In genomic region chr11:118091002-118091670, GRCm38 (mm10) we compare ENCODE assay signal across 12 mouse cellular contexts. TPM values are rescaled to one million over a fixed set of nuclear protein-coding genes. Genes with fewer than 3 reads are reported as not detected.
A peak's percentile ranks its signal among the peaks of the same experiment; 100 is the strongest.
DNase-seq lines count a peak whose midpoint lies in the region; ATAC-seq and TF ChIP-seq lines count a peak whose summit lies in the region.
"Had no signal": no experiment of that assay in that cellular context is flagged by ENCODE, and none has a peak within 500 bp of the region (broad histone marks: within the 10 kb centered on the region; RNA-seq: fewer than 3 reads in every experiment).

No protein-coding gene starts in this region.

- H3K27me3 ChIP-seq in CH12.LX (replicated peaks), result peaks cover 82% of the 10 kb centered on the region
- H3K27me3 ChIP-seq in liver, postnatal 0 days (ENCODE audit: insufficient read depth, low read length), result no peaks in the 10 kb centered on the region
- no peaks in the 10 kb centered on the region for H3K27me3 ChIP-seq in forebrain, embryonic 11.5 days (ENCODE audit: control insufficient read depth, insufficient read depth, low read length)
- H3K27me3 ChIP-seq: neural tube, embryonic 13.5 days had no signal

- H3K79me2 ChIP-seq in CH12.LX (replicated peaks; ENCODE audit: control insufficient read depth, extremely low read depth, insufficient read depth, poor library complexity, severe bottlenecking), result no peaks in the 10 kb centered on the region

- dilution Hi-C loops in CH12.LX (cut with MboI; ENCODE audit: extremely low pct_ligation_motif_present, extremely low pct_unique_long_range_greater_than_20kb, low sequenced_read_pairs), result no loop called here

- H3K4me2 ChIP-seq in CH12.LX (ENCODE audit: insufficient read depth, low read depth, poor library complexity, severe bottlenecking), result no peak overlapping the region
- no peak overlapping the region for H3K4me2 ChIP-seq in liver, postnatal 0 days (ENCODE audit: low read depth, low read length)
- no peak overlapping the region for H3K4me2 ChIP-seq in forebrain, embryonic 11.5 days (ENCODE audit: low read depth, low read length, severe bottlenecking)
- H3K4me2 ChIP-seq: heart, embryonic 12.5 days; neural tube, embryonic 13.5 days had no signal

- H3K4me1 ChIP-seq in lung, adult 2 months (ENCODE audit: control insufficient read depth, insufficient read depth, low read length), result no peaks in the 10 kb centered on the region
- H3K4me1 ChIP-seq in CH12.LX (ENCODE audit: control insufficient read depth in 1 of 2, insufficient read depth in 2 of 2), result no peaks in the 10 kb centered on the region
- no peaks in the 10 kb centered on the region for H3K4me1 ChIP-seq in liver, postnatal 0 days (ENCODE audit: insufficient read depth)
- H3K4me1 ChIP-seq in forebrain, embryonic 11.5 days (replicated peaks; ENCODE audit: control insufficient read depth, insufficient read depth, low read length), result no peaks in the 10 kb centered on the region
- H3K4me1 ChIP-seq: heart, embryonic 12.5 days; neural tube, embryonic 13.5 days had no signal

- H3K27ac ChIP-seq in CH12.LX (ENCODE audit: insufficient read depth, low read depth), result no peak overlapping the region
- H3K27ac ChIP-seq in liver, postnatal 0 days (ENCODE audit: low read depth), result no peak overlapping the region
- no peak overlapping the region for H3K27ac ChIP-seq in forebrain, embryonic 11.5 days (ENCODE audit: low read depth, low read length)
- H3K27ac ChIP-seq: neural tube, embryonic 13.5 days had no signal

- no peaks in the 10 kb centered on the region for H3K36me3 ChIP-seq in CH12.LX (replicated peaks in 1 of 2; ENCODE audit: control insufficient read depth in 1 of 2, insufficient read depth in 1 of 2, low read length in 1 of 2)
- peaks cover 3% of the 10 kb centered on the region; the same call in 1 of the 2 replicates for H3K36me3 ChIP-seq in liver, postnatal 0 days (replicated peaks; ENCODE audit: insufficient read depth, low read length)
- H3K36me3 ChIP-seq in forebrain, embryonic 11.5 days (ENCODE audit: control insufficient read depth, insufficient read depth, low read length), result no peaks in the 10 kb centered on the region
- H3K36me3 ChIP-seq: heart, embryonic 12.5 days; neural tube, embryonic 13.5 days had no signal

- in situ Hi-C loops in CH12.LX (cut with MboI; ENCODE audit: low pct_ligation_motif_present, low pct_unique_long_range_greater_than_20kb, low sequenced_read_pairs), result loop anchor here (5.0 kb wide), 1 partner anchor 224 kb away; no protein-coding TSS in a partner anchor

- peaks cover 18% of the 10 kb centered on the region for H3K9me3 ChIP-seq in CH12.LX (replicated peaks; ENCODE audit: low read length)
- H3K9me3 ChIP-seq in liver, postnatal 0 days (ENCODE audit: low read length), result no peaks in the 10 kb centered on the region
- H3K9me3 ChIP-seq in forebrain, embryonic 11.5 days (ENCODE audit: control insufficient read depth, low read length), result no peaks in the 10 kb centered on the region

- peak; percentile 55 for TF ChIP-seq CTCF in lung, adult 2 months (IDR thresholded peaks at IDR 0.05; ENCODE audit: insufficient read depth, low read length)
- TF ChIP-seq CTCF in CH12.LX (conservative IDR thresholded peaks at IDR 0.05 in 1 of 2, IDR thresholded peaks at IDR 0.05 in 1 of 2; ENCODE audit: low read depth in 2 of 2, low read length in 2 of 2), result peak; percentile 76 to 90
- peak; percentile 83 for TF ChIP-seq CTCF in liver, postnatal 0 days (IDR thresholded peaks at IDR 0.05; ENCODE audit: low read depth)

- no peak overlapping the region for H3K9ac ChIP-seq in CH12.LX (ENCODE audit: insufficient read depth, low read depth)
- H3K9ac ChIP-seq in liver, postnatal 0 days (replicated peaks), result no peak overlapping the region
- H3K9ac ChIP-seq in forebrain, embryonic 11.5 days (ENCODE audit: low read length), result no peak overlapping the region
- H3K9ac ChIP-seq: heart, embryonic 12.5 days; neural tube, embryonic 13.5 days had no signal

- no peak for TF ChIP-seq EP300 in CH12.LX (IDR thresholded peaks at IDR 0.05; ENCODE audit: low read length)
- no peak for TF ChIP-seq EP300 in liver, postnatal 0 days (IDR thresholded peaks at IDR 0.05; ENCODE audit: low read depth)

- DNase-seq in lung, adult 2 months, result no peak
- DNase-seq in lung, postnatal 25 days (ENCODE audit: low spot score), result no peak
- DNase-seq in CH12.LX (ENCODE audit: extremely low read depth) (peak; percentile 53), NIH3T3 (ENCODE audit: low read depth) (peak; percentile 36)
- peak; percentile 54 for DNase-seq in liver, postnatal 0 days
- no peak for DNase-seq in forebrain, embryonic 11.5 days (ENCODE audit: low spot score)
- DNase-seq: kidney, postnatal 10 days; lung, adult 18-20 months had no signal

- peak; percentile 67 for TF ChIP-seq RAD21 in CH12.LX (IDR thresholded peaks at IDR 0.05; ENCODE audit: low read depth, low read length)

- ATAC-seq in liver, postnatal 0 days, result no peak
- no peak for ATAC-seq in activated CD4-positive, CD25-positive, alpha-beta regulatory T cell, adult 4 months
- ATAC-seq in forebrain, embryonic 11.5 days (replicated peaks; ENCODE audit: low FRiP score), result no peak

- H3K4me3 ChIP-seq in lung, adult 2 months (replicated peaks; ENCODE audit: extremely low read depth, low read depth, low read length), result no peak overlapping the region
- no peak overlapping the region for H3K4me3 ChIP-seq in CH12.LX (replicated peaks in 1 of 3; ENCODE audit: low read depth in 2 of 3, low read length in 2 of 3, poor library complexity in 1 of 3)
- no peak overlapping the region for H3K4me3 ChIP-seq in liver, postnatal 0 days (ENCODE audit: low read depth, low read length)
- no peak overlapping the region for H3K4me3 ChIP-seq in forebrain, embryonic 11.5 days (ENCODE audit: low read depth, low read length)
- H3K4me3 ChIP-seq: erythroblast, embryonic 14.5 days; heart, embryonic 12.5 days; neural tube, embryonic 13.5 days had no signal

- no peak for TF ChIP-seq POLR2A in lung, adult 2 months (IDR thresholded peaks at IDR 0.05; ENCODE audit: borderline replicate concordance, extremely low read depth, low read depth, low read length)
- no peak for TF ChIP-seq POLR2A in CH12.LX (IDR thresholded peaks at IDR 0.05; ENCODE audit: low read depth, low read length)

- WGBS in lung, adult 2 months, result 87% methylated on average over 23 of the region's 23 CpGs
- WGBS in liver, postnatal 0 days (ENCODE audit: insufficient replicate concordance), result 84% methylated on average over 23 of the region's 23 CpGs
- 85% methylated on average over 23 of the region's 23 CpGs for WGBS in forebrain, embryonic 11.5 days

TF ChIP-seq in CH12.LX, 34 proteins besides CTCF, POLR2A, EP300 and RAD21:
- TF ChIP-seq MYC (IDR thresholded peaks at IDR 0.05; ENCODE audit: low read depth, low read length), result 0 out of 2 replicates have a peak, but pooled peaks have one; percentile 54
- TF ChIP-seq E2F4 (IDR thresholded peaks at IDR 0.05; ENCODE audit: insufficient replicate concordance, low read depth, low read length), result no peak
- no peak for TF ChIP-seq ZC3H11A (IDR thresholded peaks at IDR 0.05; ENCODE audit: low read depth, low read length)
- TF ChIP-seq POLR2AphosphoS2 (IDR thresholded peaks at IDR 0.05; ENCODE audit: low read depth, low read length), result no peak
- peak; percentile 83 for TF ChIP-seq MAX (IDR thresholded peaks at IDR 0.05; ENCODE audit: low read length)
- no peak for TF ChIP-seq CHD1 (IDR thresholded peaks at IDR 0.05; ENCODE audit: low read depth, low read length)
- TF ChIP-seq ELF1 (IDR thresholded peaks at IDR 0.05; ENCODE audit: low read depth, low read length), result no peak
- TF ChIP-seq KAT2A (IDR thresholded peaks at IDR 0.05; ENCODE audit: insufficient replicate concordance, low read length), result no peak
- TF ChIP-seq TBP (conservative IDR thresholded peaks at IDR 0.05; ENCODE audit: low read depth, low read length), result no peak
- TF ChIP-seq USF2 (conservative IDR thresholded peaks at IDR 0.05; ENCODE audit: low read depth, low read length), result no peak
- no peak for TF ChIP-seq MAFK (IDR thresholded peaks at IDR 0.05; ENCODE audit: insufficient replicate concordance, low read length)
- no peak for TF ChIP-seq CHD2 (IDR thresholded peaks at IDR 0.05; ENCODE audit: low read length)
- no peak for TF ChIP-seq UBTF (IDR thresholded peaks at IDR 0.05; ENCODE audit: low read depth, low read length)
- TF ChIP-seq ZNF384 (IDR thresholded peaks at IDR 0.05; ENCODE audit: low read depth, low read length), result no peak
- TF ChIP-seq ETS1 (conservative IDR thresholded peaks at IDR 0.05; ENCODE audit: low read depth, low read length), result no peak
- no peak for TF ChIP-seq BHLHE40 (IDR thresholded peaks at IDR 0.05; ENCODE audit: low read depth, low read length)
- no peak for TF ChIP-seq NRF1 (IDR thresholded peaks at IDR 0.05; ENCODE audit: low read depth, low read length)
- TF ChIP-seq MAZ (IDR thresholded peaks at IDR 0.05; ENCODE audit: low read depth, low read length), result no peak
- peak; percentile 59 for TF ChIP-seq SMC3 (IDR thresholded peaks at IDR 0.05; ENCODE audit: low read depth, low read length)
- TF ChIP-seq TCF12 (IDR thresholded peaks at IDR 0.05; ENCODE audit: low read depth, low read length), result no peak
- TF ChIP-seq MEF2A (IDR thresholded peaks at IDR 0.05; ENCODE audit: borderline replicate concordance, low read depth, low read length), result no peak
- TF ChIP-seq NELFE (IDR thresholded peaks at IDR 0.05; ENCODE audit: low read depth, low read length), result no peak
- no peak for TF ChIP-seq IRF4 (IDR thresholded peaks at IDR 0.05; ENCODE audit: low read depth, low read length)
- no peak for TF ChIP-seq ZKSCAN1 (IDR thresholded peaks at IDR 0.05; ENCODE audit: borderline replicate concordance, low read depth, low read length)
TF ChIP-seq in CH12.LX: peak in this region for 3.

RNA-seq across cellular contexts. Expression of gene Dnah17, which starts 39.3 kb away (rescaled TPM):
- 0.03 and 0.18 TPM in 2 replicates for polyA plus RNA-seq in lung, adult 2 months (2012; rRNA removed)
- total RNA-seq in CH12.LX (2012; rRNA removed) (0.08 TPM in 2 replicates), CH12.LX (2014; rRNA removed) (0.04 TPM in 1 of 2 replicates, not detected in the other)
- 0.23 and 0.34 TPM in 2 replicates for polyA plus RNA-seq in CH12.LX (2012; ENCODE audit: insufficient read length, low read depth)
- 0.06 and 0.11 TPM in 2 replicates for polyA plus RNA-seq in liver, postnatal 0 days (2015; fragmentation: Nextera tagmentation; extraction: Ambion mirVana)
- polyA plus RNA-seq in activated CD4-positive, CD25-positive, alpha-beta regulatory T cell, adult 4 months (2017; shearing (Covaris generic)), result under 1 TPM; 0.28 to 0.46 TPM
- polyA plus RNA-seq in forebrain, embryonic 11.5 days (2014; fragmentation: Nextera tagmentation; extraction: Ambion mirVana), result 0.17 and 0.21 TPM in 2 replicates
- polyA plus RNA-seq: erythroblast, embryonic 14.5 days had no signal

Comparison
In these comparisons a context has a peak if more than half of its experiments do, and no peak if none do; other contexts are left out.
1. DNase-seq: peak in CH12.LX (single experiment), NIH3T3 (single experiment) and liver, postnatal 0 days (single experiment); none in lung, adult 2 months (single experiment), lung, postnatal 25 days (single experiment) and forebrain, embryonic 11.5 days (single experiment).
2. Peak in every context shown above with its lines, with median percentiles within 50 percentile points of each other: CTCF ChIP-seq.